Mouse (Mus musculus): Measurements from ENCODE around the gene Gm49396. TPM values are rescaled to one million over a fixed set of nuclear protein-coding genes. Genes with fewer than 3 reads are reported as not detected.
A peak's percentile ranks its signal among the peaks of the same experiment; 100 is the strongest.

Gm49396 gene
- total RNA-seq (2014; fragmentation: Nextera tagmentation) (5.2 and 12.5 TPM in 2 replicates), total RNA-seq (2017) (5.1 and 6.3 TPM in 2 replicates)

DNA sequence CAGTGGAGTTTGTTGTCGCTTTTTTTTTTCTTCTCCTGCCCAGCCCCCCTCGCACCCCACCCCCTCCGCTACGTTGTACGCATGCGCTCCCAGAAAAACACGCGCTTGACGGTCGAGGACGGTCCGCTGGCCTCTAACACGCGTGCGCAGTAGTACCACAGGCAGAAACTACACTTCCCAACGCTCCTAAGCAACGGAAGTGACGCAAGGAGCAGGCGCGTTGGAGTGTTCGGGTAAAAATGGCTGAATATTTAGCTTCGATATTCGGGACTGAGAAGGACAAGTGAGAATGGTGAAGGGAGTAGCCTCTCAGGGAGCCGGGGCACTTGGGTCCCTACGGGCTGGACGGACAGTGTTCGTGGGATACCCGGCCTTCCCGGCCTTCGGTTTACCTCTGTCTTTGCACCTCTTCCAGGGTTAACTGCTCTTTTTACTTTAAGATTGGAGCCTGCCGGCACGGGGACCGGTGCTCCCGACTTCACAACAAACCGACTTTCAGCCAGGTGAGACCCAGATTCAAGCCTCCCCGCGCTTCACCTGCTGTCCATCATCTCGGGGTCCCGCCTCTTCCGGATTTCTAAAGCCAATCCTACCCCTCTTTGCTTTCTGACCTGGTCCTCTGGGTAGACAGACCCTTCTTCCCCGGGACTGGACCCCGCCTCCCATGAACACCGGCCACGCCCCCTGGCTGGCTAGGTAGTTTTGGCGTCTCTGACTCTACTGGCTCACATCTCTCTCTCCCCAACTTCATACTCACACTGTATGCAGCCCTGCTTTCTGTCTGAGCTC is at the start of gene Gm49396, which contains the start of the genes U2af1l4 and Psenen:
Gene Gm49396, plus strand, starts transcription at position 228 of the 789 bp plus-strand sequence.
Gene U2af1l4, plus strand, starts transcription at position 185 of the 789 bp plus-strand sequence.
Gene Psenen, minus strand, starts transcription at position 511 of the 789 bp plus-strand sequence.
- ATAC-seq (replicated peaks; ENCODE audit: poor library complexity, severe bottlenecking): peak; percentile 58

DNA sequence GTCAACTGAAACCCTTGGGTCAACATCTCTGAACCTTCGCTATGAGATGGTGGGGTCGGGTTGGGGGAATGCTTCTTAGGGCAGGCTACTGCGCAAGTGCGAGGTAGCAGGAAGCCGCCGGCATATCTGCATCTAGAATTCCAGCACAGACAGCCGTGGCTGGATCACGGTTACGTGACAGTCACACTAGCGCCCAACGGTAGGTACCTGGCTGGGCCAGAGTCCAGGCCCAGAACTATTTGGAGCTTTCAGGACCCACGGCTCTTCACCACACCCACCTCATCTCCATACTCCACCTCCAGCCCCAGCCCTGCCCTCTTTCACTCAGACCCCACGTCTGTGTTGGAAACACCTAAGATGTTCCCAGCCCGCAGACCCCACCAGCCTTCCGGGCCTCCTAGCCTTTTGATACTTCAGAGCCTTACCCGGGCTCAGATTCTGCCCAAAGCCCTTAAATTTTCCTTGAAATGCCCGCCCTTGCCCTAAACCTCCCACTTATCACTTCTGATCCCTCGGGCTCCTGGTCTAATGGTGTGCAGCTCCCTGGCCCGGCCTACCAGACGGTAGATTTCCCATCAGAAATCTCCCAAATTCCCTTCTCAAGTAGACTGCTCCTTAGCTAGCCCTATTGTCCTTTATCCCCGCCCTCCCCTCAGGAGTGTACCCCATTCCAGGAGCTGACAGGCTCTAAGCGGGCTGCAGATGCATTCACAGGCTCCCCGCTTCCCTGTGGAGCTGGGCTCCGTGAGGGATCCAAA is 48.0 kb upstream of the Gm49396 start:
- ATAC-seq (replicated peaks; ENCODE audit: poor library complexity, severe bottlenecking): no peak

DNA sequence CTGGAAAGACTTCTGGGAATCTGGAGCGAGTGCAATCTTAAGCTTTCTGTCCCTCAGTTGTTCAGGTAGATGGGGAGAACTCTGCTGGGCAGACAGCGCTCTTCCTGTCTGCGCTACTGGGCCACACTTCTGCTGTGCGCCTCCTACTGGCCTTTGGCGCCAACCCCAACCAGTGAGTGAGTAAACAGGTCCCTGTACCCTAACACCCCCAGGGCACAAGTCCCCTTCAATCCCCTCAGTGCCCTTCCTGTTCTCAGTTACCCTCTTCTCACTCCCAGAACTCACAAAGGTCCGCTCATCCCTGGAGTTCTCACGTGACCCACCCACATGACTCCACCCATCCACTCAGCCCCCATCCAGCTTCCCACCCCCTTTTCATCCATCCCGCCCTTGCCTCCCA is 44.8 kb upstream of the Gm49396 start:
- ATAC-seq (replicated peaks; ENCODE audit: poor library complexity, severe bottlenecking): peak; percentile 14; the same call in 1 of the 2 replicates

DNA sequence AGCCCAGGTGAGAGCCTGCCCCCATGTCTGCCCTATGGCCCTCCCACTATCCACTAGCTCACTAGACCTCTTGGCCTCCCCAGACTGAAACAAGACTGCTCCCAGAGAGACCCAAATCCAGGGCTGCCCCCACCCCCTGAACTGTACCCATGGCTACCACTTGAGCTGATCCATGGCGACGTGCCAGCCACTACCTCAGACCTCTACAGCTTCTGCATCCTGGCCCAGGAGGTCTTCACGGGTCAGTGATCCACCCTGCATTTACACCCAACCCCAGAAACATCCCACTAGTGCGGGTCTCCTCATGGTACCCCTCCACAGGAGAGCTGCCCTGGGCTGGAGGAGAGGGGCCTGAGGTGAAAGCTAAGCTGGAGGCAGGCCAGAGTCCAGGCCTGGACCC is 42.7 kb upstream of the Gm49396 start:
- ATAC-seq (replicated peaks; ENCODE audit: poor library complexity, severe bottlenecking): no peak

DNA sequence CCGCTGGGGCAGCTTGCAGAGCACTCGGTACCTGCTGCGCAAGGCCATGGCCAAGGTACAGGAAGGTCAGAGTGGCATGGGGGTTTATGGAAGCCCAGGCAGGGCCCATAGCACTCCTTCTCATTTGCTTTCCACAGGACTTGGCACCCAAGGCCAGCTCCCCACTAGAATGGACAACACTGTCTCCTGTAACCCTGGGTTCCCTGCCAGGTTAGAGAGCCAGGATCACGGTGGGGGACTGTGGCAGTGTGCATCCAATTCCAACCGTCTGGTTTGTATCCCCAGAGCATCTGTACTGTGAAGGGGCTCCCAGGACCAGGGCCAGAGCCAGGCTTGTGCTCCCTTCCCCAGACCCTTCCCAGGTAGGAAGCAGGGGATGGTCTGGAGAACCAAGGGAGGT is 42.3 kb upstream of the Gm49396 start:
- ATAC-seq (replicated peaks; ENCODE audit: poor library complexity, severe bottlenecking): no peak

DNA sequence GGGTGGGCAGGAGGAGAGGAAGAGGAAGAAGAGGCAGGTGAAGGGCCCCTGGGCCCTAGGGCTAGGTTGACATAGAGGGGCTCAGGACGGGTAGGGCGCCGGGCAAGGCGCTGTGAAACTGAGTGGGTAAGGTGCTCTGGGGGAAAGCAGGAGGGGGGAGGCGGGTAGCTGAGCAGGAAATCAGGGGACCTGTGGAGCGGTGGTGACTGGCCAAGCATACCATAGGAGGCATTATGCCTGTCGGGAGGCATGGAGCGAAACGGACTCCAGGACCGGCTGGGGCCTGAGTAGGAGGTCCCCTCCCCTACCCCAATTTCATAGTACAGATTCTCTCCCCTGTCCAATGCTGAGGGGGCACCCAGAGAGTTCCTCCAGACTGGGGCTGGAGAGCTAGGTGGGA is 40.3 kb upstream of the Gm49396 start:
- ATAC-seq (replicated peaks; ENCODE audit: poor library complexity, severe bottlenecking): no peak

DNA sequence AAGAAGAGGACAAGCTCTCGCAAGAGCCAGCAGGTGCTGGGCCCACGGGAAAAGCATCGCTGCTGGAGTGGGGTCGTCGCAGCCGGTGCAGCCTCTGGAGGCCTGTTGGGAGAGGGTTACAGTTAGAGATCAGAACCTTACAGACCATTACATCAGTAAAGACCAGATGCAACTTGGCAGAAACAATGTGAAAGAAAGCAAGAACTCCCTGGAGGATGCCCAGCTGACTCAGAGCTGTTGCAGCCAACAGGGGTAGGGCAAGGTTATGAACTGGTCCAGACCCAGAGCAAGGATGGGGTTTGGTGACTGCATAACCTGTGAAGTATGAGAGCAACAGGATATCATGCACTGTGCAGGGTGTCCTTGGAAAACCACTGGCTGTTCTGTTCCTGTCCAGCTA is 38.7 kb upstream of the Gm49396 start:
- no peak for ATAC-seq (replicated peaks; ENCODE audit: poor library complexity, severe bottlenecking)

DNA sequence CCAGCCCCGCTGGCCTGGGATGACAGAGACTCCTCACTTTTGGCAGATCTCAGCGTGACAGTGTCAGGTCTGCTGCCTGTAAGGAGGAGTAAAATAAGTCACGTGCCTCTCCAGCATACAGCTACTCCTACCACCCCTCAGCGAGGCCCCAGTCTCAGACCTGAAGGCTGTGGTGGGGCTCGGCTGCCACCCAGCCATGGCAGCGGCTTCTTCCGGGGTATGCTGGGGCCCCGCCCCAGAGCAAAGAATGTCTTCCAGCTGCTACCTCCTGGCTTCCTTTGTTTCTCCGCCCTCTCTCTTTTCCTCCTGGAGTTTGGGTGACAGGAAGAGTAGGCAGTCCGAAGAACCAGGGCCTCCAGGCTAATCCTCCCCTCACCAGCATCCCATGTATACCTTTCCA is 37.2 kb upstream of the Gm49396 start:
- no peak for ATAC-seq (replicated peaks; ENCODE audit: poor library complexity, severe bottlenecking)

DNA sequence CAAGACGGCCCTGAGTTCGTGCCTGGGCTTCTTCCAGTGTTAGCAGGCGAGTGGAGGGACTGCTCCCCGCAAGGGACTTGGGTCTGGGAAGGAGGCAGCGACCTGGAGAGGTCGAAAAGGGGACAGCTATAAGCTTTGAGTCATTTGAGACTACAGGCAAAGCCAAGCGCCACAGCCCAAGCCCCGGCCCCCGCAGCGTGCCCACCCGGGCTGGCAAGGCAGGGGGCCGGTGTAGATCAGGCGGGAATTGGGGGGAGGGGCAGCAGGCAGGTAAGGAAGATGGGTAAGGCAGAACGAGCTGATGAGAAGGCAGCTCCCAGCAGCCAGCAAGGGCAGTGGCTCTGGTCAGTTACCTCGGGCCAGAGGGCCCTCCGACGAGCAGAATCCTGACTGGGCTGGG is 36.7 kb upstream of the Gm49396 start:
- no peak for ATAC-seq (replicated peaks; ENCODE audit: poor library complexity, severe bottlenecking)

DNA sequence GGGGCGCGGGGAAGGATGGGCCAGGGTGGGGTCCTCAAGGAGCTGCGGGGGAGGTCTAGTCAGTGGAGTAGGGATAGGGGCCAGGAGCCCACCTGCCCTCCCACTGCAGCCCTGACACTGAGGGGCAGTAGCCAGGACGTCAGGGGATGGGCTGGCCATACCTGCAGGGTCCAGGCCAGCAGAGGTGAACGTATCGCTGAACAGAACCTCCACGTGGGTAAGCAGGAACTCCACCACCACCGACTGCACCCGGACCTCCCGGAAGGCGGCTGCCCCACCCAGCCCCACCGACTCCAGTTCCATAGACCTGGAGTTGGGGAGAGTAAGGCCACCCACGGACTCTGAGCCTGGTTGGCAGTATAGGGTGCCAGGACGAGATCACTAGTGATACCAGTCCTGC is 36.2 kb upstream of the Gm49396 start:
- ATAC-seq (replicated peaks; ENCODE audit: poor library complexity, severe bottlenecking): no peak; the same call in 1 of the 2 replicates

DNA sequence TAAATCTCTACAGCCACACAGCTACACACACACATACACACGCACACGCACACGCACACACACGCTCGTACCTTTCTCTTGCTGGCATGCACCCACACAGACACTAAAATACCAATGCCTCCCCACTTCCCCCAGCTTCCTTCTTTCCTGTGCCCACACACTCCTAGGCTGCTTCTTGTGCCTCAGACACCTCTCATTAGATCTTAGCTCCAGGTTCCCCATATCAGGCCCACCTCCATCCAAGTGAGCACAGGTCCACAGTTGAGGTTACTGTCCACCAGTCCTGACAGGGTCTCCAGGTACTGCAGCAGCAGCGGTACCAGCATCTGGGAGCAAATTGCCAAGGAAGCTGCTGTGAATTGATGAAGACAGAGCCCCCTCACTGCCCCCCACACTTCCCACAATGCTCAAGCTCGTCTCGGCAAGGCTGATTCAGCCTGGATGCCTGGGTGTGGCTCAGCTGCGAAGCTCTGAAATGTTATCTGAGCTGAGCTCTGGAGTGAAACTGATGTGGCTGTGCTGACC is 31.8 kb upstream of the Gm49396 start:
- ATAC-seq (replicated peaks; ENCODE audit: poor library complexity, severe bottlenecking): no peak

DNA sequence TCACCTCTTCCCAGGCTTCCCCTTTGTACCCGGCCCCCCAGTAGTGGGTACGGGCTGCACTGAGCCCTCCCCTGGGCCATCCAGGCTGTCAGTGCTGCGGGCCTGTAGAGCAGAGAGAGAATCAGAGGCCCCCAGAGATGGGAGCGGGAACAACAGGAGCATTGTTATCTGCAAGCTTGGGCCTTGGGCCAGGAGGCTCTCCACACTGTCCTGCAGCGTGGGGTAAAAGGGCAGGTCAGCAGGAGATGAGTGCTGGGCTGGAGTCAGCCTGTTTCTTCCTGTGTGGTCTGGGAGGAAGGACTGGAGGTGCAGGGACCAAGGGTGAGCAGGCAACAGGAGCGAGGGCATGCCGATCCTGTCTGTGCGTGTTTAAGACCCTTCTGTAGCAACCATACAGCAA is 30.2 kb upstream of the Gm49396 start:
- no peak for ATAC-seq (replicated peaks; ENCODE audit: poor library complexity, severe bottlenecking)

DNA sequence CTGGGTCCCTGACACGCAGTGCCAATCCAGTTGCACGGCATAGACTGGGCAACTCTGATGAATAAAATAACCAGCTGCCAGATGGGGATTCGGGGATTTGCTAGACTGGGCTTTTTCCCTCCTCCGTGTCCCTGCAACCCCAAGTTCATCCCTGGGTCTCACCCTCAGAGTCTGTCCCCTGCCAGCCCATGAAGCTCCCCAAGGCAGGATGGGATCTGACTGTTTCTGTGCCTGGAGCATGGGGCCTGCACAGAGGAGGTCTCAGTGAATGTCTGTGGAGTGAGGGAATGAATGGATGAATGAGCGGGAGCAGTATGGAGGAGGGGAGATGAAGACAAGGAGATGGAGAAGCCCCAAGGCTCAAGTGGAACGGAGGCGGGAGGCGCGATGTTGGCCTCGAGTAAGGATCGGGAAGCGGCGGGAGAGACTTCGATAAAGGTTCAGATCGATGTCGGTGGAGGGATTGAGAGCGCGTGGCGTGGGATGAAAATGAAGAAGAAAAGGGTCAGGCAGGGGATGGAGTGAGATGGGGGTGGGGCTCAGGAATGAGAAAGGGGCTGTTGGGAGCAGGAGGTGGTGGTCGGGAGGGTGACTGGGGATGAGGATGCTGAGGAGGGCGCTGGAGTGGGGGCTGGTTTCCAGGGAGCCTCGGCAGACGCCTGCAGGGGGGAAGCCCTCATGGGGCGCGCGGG is 29.1 kb upstream of the Gm49396 start:
- ATAC-seq (replicated peaks; ENCODE audit: poor library complexity, severe bottlenecking): no peak

DNA sequence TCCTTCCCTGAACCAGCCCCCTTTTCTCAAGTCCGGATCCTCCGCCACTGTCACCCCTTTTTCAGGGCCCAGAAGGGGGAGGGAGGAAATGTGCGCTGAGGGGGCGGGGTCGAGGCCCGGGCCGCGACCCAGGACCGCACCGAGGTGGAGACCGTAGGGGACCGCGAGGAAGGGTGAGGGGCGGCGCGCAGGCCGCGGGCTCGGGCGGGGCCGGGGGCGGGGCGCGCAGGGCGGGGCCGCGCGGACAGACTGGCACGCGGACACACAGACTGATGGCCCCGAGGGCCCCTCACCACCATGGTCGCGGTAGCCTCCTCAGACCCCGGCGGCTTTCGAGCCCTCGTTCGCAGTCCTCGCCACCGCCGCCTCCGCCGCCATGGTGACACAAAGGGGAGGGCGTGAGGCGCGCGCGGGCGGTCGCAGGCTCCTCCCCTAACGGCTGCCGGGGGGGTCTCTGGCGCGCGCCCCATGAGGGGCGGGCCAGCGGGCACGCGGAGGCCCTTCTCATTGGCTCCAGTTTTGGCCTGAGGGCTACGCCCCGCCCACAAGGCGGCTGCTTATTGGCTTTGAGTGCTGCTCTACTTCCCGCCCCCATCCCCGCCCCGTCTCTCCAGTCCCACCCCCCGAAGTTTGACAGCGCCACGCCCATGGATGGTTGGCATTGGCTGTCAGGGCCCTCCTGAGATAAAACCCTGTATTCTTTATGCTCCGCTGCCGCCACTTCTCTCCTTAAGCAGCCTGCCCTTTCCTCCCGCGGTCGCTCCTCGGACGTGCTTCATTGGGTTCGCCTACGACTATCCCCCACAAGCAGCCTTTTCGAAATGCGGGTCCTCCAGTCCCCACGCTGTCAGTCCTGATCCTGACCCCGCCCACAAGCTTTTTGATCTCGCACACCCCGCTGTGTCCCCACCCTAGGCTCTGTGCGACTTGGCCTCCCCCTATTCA is 28.2 kb upstream of the Gm49396 start, which contains the start of gene Arhgap33:
Gene Arhgap33, minus strand, starts transcription at position 428 of the 945 bp plus-strand sequence.
- peak; percentile 90 for ATAC-seq (replicated peaks; ENCODE audit: poor library complexity, severe bottlenecking)

DNA sequence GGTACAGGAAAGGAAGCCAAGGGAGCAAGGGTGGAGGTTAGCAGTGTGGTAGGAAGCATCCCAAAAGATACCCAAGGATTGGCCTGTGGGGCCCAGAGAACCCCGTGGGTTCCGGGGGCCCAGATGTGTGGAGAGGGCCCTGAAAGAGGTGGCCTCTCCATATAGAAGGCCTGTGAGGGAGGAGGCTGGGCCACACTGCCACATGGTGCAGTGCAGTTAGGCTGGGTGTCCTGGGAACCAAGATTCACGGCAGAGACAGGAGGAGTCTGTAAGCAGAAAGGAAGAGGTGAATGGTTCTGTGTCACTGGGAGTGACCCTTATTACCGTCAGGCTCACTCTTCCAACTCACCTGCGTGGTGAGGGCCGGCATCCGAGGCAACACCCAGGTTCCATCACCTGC is 22.6 kb upstream of the Gm49396 start:
- no peak for ATAC-seq (replicated peaks; ENCODE audit: poor library complexity, severe bottlenecking)

DNA sequence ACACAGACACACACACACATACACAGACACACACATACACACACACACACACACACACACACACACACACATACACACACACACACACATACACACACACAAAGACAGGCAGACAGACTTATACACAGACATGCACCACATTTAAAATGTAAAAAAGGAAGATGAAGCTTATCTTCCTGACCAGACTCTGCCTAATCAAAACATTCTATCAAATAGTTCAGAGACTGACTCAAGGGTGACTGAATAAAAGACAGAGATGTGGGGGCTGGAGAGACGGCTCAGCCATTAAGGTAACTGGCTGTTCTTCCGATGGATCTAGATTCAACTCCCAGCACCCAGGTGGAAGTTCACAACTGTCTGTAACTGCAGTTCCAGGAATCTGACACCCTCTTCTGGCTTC is 18.8 kb upstream of the Gm49396 start:
- ATAC-seq (replicated peaks; ENCODE audit: poor library complexity, severe bottlenecking): no peak

DNA sequence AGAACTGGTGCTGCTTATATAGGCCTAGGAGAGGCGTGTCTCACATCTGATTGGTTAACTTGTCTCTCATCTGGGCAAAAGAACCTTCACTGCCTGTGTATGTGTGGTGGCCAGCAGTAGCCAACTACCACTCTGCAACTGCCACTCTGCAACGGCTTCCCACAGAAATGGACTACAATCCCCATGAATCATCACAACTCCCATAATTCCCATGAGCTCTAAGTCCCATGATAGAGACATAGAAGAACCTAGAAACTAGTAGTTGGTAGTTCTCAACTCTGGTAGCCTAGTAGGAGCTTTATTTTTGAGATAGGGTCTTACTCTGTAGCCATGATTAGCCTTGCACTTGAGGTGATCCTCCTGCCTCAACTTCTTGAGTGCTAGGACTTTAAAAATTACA is 13.3 kb upstream of the Gm49396 start:
- ATAC-seq (replicated peaks; ENCODE audit: poor library complexity, severe bottlenecking): no peak

DNA sequence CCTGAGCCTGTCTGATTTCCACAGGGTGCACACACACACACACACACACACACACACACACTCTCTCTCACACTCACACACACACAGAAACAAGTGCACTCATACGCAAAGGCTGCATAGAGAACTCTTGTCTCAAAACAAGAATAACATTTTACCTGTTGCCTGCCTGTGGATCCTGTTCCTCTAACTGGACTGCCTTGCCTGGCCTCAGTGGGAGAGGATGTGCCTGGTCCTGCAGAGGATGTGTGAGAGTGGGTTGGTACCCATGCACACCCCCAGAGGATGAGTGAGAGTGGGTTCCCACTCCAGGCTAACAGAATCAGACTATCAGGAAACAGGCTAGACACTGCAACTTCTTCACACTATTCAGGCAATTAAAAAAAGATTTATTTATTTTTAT is 12.5 kb upstream of the Gm49396 start:
- no peak for ATAC-seq (replicated peaks; ENCODE audit: poor library complexity, severe bottlenecking)

DNA sequence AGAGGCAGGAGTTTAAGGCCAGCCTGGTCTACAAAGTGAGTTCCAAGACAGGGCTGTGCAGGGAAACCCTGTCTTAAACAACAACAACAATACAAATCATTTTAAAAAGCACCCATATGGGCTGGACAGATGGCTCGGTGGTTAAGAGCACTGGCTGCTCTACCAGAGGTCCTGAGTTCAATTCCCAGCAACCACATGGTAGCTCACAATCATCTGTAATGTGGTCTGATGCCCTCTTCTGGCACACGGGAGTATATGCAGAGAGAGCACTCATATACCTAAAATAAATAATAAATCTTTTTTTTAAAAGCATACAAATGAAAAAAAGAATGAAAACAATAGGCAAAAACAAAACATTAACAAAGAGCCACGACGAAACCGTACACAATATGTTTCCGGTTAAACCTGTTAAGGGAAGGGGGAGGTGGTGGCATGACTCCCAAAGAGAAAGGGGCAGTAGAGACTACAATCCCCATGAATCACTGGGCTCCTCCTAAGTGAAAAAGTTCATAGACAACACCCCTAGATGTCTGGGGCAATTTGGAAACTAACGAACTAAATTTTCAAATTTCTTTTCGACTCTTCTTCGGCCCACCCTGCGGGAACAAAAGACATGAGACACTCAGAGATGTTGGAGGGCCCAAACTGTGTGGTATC is 11.6 kb upstream of the Gm49396 start:
- peak; percentile 47 for ATAC-seq (replicated peaks; ENCODE audit: poor library complexity, severe bottlenecking)

All from granulocyte monocyte progenitor cell, adult 5-6 weeks (primary cell).